Comparison of ENCODE assay signal across 29 mouse cellular contexts in the genomic region with DNA sequence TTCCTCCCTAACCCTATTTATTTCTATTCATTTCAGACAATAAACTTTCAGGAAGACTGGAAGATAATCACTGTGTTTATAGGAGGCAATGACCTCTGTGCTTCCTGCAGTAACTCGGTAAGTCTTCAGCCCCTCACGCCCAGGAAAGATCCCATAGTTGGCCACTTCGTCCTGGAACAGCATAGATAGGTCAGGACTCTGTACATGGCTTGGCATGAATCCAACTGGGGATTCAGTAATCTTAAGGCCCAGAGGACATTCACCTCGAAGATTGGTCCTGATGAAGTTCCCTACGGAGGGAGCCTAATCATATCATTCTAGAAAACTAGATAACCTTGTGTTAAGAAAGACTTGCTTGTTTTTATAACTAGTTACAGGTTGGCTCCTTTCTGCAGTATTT.
"Had no signal": no experiment of that assay in that cellular context is flagged by ENCODE, and none has a peak within 500 bp of the region (broad histone marks: within the 10 kb centered on the region; RNA-seq: fewer than 3 reads in every experiment).

No protein-coding gene starts in this region.

- H3K36me3 ChIP-seq: embryonic facial prominence, embryonic 10.5 days; embryonic facial prominence, embryonic 12.5 days; embryonic facial prominence, embryonic 13.5 days; embryonic facial prominence, embryonic 15.5 days; forebrain, embryonic 10.5 days; forebrain, embryonic 12.5 days; forebrain, embryonic 15.5 days had no signal

- DNase-seq: cerebellum, adult 2 months; cerebellum, adult 8-10 months; cerebellum, adult 9-10 months; cerebellum, adult 9-11 months; cerebellum, postnatal 10 days; cerebellum, postnatal 14 days; cerebellum, postnatal 25 days; cerebellum, postnatal 36 days; embryo, embryonic 11 days; forebrain, postnatal 0 days; gastrocnemius, adult 2 months; gastrocnemius, postnatal 10 days; gastrocnemius, postnatal 14 days; gastrocnemius, postnatal 25 days; gastrocnemius, postnatal 36 days; heart, adult 11 months; heart, adult 18-20 months; heart, adult 2 months had no signal

- H3K4me2 ChIP-seq: embryonic facial prominence, embryonic 12.5 days; embryonic facial prominence, embryonic 13.5 days; embryonic facial prominence, embryonic 15.5 days; forebrain, embryonic 12.5 days; forebrain, embryonic 13.5 days; forebrain, embryonic 15.5 days had no signal

- H3K4me1 ChIP-seq: embryonic facial prominence, embryonic 13.5 days; embryonic facial prominence, embryonic 15.5 days; forebrain, embryonic 12.5 days; forebrain, embryonic 13.5 days; forebrain, embryonic 15.5 days had no signal

- ATAC-seq: forebrain, embryonic 13.5 days; forebrain, embryonic 14.5 days; forebrain, embryonic 15.5 days; forebrain, embryonic 16.5 days; forebrain, postnatal 0 days had no signal

- H3K9me3 ChIP-seq: embryonic facial prominence, embryonic 10.5 days; embryonic facial prominence, embryonic 12.5 days; embryonic facial prominence, embryonic 13.5 days; embryonic facial prominence, embryonic 15.5 days; forebrain, embryonic 10.5 days; forebrain, embryonic 12.5 days; forebrain, embryonic 13.5 days; forebrain, embryonic 15.5 days had no signal

- H3K9ac ChIP-seq: embryonic facial prominence, embryonic 12.5 days; embryonic facial prominence, embryonic 13.5 days; embryonic facial prominence, embryonic 15.5 days; forebrain, embryonic 12.5 days; forebrain, embryonic 13.5 days; forebrain, embryonic 15.5 days; forebrain, postnatal 0 days had no signal

- H3K4me3 ChIP-seq: embryonic facial prominence, embryonic 10.5 days; embryonic facial prominence, embryonic 12.5 days; embryonic facial prominence, embryonic 13.5 days; embryonic facial prominence, embryonic 15.5 days; erythroblast, embryonic 14.5 days; forebrain, embryonic 10.5 days; forebrain, embryonic 12.5 days; forebrain, embryonic 13.5 days; forebrain, embryonic 15.5 days; gastrocnemius, adult 2 months; heart, adult 2 months had no signal

- H3K27ac ChIP-seq: embryonic facial prominence, embryonic 10.5 days; embryonic facial prominence, embryonic 12.5 days; embryonic facial prominence, embryonic 13.5 days; embryonic facial prominence, embryonic 15.5 days; forebrain, embryonic 10.5 days; forebrain, embryonic 12.5 days; forebrain, embryonic 13.5 days; forebrain, embryonic 15.5 days; gastrocnemius, adult 2 months; heart, adult 2 months had no signal

- H3K27me3 ChIP-seq: embryonic facial prominence, embryonic 12.5 days; embryonic facial prominence, embryonic 13.5 days; embryonic facial prominence, embryonic 15.5 days; forebrain, embryonic 12.5 days; forebrain, embryonic 13.5 days; forebrain, embryonic 15.5 days had no signal
